Mouse (Mus musculus) megakaryocyte, adult 5-6 weeks (primary cell): ENCODE data around the gene Pbx1. TPM values are rescaled to one million over a fixed set of nuclear protein-coding genes. Genes with fewer than 3 reads are reported as not detected.

Experiments
- ATAC-seq: 2 replicates; pipeline ENCODE4 v1.8.0; 2016; ENCODE audit warnings: mild to moderate bottlenecking, inconsistent platforms; ENCODE audit not compliant: poor library complexity, severe bottlenecking
- total RNA-seq, 2 experiments: library from RNA; stranded (forward) in 1 of 2; stranded (reverse) in 1 of 2; fragments of 153-499, 151-499 nt in 1 of 2; fragments of 221-1000, 200-1000 nt in 1 of 2; gene quantifications; 2 replicates each; pipeline versions ENCODE4 v1.2.3 to v1.2.4; 2015 to 2017

Gene Pbx1
- total RNA-seq, 2 experiments from 2014 or later, result 11.2 to 11.6 TPM

GRCm38 (mm10) chr1:168426900-168427299 is 5.2 kb downstream of the Pbx1 start:
- ATAC-seq, result no peak

DNA sequence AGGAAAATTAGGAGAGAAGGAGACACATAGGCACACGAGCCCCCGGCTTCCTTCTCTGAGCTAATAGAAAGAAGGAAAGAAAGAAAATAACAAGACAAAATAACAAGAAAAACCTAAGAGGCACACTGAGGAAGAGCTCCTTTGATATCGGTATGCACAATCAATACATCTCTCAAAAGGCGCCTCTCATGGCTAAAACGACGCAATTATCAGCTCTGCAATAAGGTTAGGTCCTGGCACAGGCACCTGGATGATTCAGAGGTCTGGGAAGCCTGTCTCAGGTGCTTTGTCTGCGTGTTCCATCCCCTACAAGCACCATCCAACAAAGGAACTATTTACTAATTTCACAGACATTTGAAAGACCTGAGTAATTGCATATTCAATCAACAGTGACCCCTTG is 5.8 kb downstream of the Pbx1 start:
- ATAC-seq, result no peak

DNA sequence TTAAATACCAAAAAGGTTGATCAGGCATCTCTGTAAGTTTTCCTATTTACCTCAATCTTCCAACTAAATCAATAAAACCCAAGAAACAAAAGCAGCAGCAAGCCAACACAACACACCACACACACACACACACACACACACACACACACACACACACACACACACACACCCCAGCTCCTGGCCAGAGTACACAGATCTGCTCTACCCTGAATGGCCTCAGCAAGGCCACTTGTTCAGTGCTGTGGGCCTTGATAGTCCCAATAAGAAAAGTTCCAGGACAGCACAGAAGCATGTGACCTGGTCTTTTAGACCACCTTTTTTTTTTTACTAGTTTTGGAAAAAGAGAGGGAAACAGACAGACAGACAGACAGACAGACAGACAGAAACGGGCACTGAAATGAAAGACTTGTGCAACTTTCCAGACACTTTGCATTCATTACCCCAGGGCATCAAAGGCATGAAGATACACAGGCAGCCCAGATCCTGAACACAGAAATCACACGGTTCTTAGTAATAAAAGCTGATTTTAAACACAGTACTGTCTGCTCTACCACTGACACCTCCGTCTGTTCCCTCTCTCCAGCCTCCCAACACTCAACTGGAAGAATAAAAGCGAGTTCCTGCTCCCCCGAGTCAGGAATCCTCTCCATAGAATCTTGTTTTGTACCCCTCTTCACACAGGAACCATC is 6.9 kb downstream of the Pbx1 start:
- ATAC-seq, result no peak

DNA sequence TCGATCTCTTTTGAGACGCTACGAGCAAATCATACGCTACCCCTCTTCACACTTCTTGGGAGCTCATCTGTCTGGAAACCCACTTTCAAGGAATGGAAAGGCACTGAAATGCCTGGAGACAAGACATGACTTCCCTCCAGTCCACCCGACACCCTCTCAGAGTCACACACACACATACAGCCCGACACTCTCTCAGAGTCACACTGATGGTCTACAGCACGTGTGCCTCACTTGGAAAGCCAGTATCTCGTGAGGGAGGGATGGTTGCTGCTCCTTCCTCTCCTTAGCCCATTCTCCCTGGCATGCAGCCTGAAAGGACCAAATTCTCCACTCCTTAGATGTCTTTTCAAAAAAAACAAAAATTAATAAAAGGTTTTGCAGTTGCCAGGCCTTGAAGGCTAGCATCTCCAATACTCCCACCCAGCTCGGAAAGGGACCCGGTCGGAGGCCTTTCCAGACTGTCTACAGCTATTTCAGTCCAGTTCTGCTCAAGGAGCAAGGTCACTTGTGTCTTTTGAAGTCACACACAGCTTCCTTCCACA is 8.6 kb downstream of the Pbx1 start:
- no peak for ATAC-seq

DNA sequence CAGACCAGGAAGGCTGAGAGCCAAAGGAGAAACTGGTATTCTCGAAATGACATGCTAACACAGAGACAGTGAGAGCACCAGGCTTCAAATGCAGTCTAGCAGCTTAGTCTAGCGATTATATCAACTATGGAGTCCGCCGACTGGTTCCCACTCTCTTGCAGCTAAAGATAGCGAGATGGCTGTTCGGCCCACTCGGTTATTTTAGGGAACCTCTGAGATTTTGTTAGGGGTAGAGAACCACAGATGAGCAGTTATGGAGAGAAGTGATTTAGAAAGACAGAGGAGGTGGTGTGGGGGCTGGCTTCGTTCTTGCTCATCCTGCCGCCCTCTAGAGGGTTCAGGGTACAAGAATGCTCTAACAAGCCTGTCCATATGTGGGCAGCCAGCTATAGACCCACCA is 13.2 kb downstream of the Pbx1 start:
- no peak for ATAC-seq

DNA sequence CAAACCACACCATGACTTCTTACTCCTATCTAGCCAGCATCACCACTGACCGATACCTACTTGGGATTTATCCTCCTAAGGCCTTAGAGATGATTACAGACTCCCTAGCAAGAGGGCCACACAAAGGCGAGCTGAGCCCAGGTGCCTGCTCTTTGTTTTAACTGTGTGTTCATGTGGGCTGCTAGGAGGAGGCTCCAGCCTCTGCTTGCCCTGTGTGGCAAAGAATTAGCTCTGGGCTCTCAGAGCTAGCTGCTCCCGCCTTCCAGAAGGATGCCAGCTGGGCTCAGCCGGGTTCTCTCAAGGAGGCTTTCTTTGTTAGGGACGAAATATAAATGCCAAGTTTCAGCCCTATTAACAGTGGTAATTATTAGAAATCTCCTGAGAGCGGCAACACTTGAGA is 14.4 kb downstream of the Pbx1 start:
- ATAC-seq, result no peak

- no peak for ATAC-seq
Observed at GRCm38 (mm10) chr1:168416729-168417437, 15.2 kb downstream of the Pbx1 start.

- ATAC-seq, result no peak
Observed at GRCm38 (mm10) chr1:168410611-168411010, 21.5 kb downstream of the Pbx1 start.

GRCm38 (mm10) chr1:168410054-168410453 is 22.0 kb downstream of the Pbx1 start:
- no peak for ATAC-seq

GRCm38 (mm10) chr1:168408757-168409156 is 23.3 kb downstream of the Pbx1 start:
- ATAC-seq, result no peak

GRCm38 (mm10) chr1:168407958-168408357 is 24.1 kb downstream of the Pbx1 start:
- no peak for ATAC-seq

DNA sequence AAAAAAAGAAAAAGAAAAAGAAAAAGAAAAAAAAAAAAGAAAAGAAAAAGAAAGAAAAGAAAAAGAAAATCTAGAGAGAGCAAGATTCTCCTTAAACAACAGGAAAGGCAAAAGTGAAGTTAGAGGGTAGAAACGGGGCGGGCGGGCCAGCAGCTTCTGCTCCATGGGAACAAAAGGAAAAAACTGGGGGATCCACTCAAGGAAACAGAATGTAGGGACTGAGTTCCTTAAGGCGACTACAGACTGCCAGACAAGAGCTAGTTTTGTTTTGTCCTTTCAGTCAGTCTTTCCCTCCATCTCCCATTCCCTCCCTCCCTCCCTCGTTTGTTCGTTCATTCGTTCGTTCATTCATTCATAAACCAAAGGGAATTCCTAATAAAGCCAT is 25.8 kb downstream of the Pbx1 start:
- no peak for ATAC-seq

- no peak for ATAC-seq
Observed at GRCm38 (mm10) chr1:168405645-168406290, 26.3 kb downstream of the Pbx1 start.

GRCm38 (mm10) chr1:168403529-168403928 is 28.5 kb downstream of the Pbx1 start:
- ATAC-seq, result no peak

GRCm38 (mm10) chr1:168402683-168403082 is 29.4 kb downstream of the Pbx1 start:
- no peak for ATAC-seq

DNA sequence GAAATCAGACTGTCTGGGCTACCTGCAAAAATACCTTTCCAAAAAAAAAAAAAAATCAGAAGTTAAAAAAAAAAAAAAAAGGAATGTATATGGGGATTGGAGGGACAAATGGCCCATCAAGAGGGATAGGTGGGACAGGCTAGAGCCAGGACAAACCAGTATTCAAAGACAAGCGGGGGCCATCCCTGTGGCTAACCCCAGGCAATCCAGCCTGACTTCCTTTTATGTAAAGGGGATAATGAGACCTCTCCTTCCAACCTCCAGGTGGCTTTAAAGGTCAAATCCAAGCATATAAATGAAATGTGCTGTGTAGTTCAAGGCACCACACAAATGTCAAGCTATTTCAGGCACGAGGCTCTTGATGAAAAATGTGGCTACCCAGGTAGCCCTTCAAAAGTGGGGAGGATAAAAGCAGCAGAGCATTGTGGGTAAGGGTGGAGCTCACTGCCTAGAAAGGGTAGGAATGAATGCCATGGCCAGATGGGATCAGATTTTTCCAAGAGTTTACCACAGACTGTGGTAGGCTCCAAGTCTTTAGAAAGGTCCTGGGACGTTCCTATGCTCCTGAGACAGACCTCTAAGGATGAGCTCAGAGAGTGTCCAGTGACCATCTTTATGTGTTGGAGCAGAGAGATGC is 36.4 kb downstream of the Pbx1 start:
- ATAC-seq, result no peak

GRCm38 (mm10) chr1:168394535-168394934 is 37.5 kb downstream of the Pbx1 start:
- ATAC-seq, result no peak

DNA sequence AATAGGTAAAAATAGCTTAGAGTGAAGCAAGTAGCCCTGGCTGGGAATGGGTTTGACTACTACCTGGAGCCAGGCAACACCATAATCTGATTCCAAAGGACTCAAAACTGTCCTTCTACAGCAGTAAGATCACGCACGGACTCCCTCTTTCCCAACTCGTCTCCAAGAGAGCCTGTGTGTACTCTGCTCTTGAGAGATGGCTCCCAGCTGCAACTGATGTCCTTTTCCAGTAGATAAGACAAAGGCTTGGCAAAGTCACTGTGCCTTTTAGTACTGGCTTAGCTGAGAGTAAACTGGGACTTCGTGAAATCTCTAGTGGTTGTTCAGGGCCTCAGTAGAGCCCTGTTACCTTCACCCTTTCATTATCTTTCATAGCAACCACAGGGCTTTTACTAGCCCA is 38.6 kb downstream of the Pbx1 start:
- ATAC-seq, result no peak

- ATAC-seq, result no peak
Observed at GRCm38 (mm10) chr1:168392500-168392853, 39.6 kb downstream of the Pbx1 start.

DNA sequence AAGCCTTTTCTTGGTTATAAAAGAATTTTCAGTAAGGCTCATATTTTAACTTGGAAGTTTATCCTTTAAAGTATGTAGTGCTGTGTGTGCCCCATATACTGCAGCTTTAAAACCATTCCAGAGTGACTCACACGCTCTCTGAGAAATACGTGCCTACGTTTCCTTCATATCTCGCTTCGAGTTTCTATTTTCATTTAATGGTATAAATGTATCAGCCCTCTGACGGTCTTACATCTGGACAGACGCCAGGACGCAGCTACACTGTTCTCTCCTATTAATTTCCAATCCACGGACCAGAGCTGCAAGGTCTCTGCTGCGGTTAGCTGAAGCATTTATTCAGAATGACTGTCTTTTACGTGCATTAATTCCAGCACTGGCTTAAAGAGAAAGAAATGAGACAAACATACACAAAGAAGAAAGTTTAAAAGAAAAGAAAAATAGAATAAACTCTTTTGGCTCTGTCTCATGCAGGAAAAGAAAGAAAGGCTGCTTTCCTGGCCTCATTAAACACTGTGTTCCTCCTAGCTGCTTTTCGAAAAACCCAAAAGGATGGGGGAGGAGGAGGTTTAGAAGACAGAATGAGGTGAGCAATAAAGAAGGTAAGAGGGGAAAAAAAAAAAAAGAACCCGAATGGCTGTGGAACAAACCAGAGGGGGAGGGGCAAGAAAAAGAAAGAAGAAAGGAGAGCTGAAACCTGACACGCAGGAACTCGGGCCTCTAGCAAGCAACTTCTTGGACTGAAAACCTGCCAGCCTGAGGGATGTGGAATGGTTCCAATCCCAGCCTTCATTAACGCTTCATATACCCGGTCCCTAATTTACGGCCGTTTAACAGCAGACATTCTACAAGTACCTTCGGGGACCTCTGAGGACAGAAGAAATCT is 40.2 kb downstream of the Pbx1 start:
- ATAC-seq, result no peak
